Mouse (Mus musculus): ENCODE measurements around the gene Casc1.

Gene Casc1

DNA sequence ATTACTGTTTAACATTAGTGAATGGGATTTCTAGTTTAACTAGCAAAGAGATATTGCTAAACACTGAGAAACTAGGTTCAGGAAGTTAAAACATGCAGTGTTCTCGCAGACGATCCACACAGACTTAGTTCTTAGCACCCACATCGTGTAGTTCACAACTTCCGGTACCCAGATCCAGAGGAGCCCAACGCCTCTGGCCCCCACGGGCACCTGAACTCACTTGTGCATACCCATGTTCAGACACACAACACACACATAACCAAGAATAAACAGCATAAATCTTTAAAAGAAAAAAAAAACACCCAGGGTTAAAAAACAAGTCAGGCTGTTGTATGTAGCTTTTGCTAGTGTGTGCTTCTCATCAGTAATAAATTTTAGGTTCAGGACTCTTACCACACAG is 6.4 kb downstream of the Casc1 start:
- DNase-seq (ENCODE audit: low spot score in 2 of 2) = no peak

DNA sequence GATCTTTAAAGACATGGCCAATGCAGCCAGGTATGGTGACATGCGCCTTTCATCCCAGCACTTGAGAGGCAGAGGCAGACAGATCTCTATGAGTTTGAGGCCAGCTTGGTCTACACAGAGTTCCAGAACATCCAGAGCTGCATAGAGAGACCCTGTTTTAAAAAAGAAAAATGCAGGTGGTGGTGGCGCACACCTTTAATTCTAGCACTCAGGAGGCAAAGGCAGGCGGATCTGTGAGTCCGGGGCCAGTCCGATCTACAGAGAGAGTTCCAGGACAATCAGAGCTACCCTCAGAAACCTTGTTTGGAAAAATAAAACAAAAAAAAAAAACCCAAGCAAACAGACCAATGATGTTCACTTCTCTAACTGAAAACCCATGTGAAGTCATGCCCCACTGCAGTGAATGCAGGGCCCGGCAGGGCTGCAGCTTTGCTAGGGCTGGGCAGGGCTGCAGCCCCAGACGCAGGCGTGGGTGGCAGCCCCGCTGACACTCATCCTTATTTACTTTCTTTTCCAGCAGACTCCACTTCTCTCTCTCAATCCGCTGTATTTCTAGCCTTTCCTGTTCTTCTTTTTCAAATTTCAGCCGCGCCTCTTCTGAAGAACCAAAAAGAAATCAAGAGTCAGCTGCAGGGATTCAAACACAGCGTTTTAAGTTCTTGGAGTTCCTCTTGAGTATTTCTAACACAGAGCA is 8.2 kb downstream of the Casc1 start:
- no peak for DNase-seq (ENCODE audit: low spot score in 2 of 2)

GRCm38 (mm10) chr6:145197949-145198686 is 12.7 kb downstream of the Casc1 start:
- no peak for DNase-seq (ENCODE audit: low spot score in 2 of 2)

- DNase-seq (ENCODE audit: low spot score in 2 of 2) = peak in 1 of 2 experiments; percentile 31
Observed at GRCm38 (mm10) chr6:145193446-145193845, 17.4 kb downstream of the Casc1 start.

GRCm38 (mm10) chr6:145193038-145193437 is 17.8 kb downstream of the Casc1 start:
- no peak for DNase-seq (ENCODE audit: low spot score in 2 of 2)

DNA sequence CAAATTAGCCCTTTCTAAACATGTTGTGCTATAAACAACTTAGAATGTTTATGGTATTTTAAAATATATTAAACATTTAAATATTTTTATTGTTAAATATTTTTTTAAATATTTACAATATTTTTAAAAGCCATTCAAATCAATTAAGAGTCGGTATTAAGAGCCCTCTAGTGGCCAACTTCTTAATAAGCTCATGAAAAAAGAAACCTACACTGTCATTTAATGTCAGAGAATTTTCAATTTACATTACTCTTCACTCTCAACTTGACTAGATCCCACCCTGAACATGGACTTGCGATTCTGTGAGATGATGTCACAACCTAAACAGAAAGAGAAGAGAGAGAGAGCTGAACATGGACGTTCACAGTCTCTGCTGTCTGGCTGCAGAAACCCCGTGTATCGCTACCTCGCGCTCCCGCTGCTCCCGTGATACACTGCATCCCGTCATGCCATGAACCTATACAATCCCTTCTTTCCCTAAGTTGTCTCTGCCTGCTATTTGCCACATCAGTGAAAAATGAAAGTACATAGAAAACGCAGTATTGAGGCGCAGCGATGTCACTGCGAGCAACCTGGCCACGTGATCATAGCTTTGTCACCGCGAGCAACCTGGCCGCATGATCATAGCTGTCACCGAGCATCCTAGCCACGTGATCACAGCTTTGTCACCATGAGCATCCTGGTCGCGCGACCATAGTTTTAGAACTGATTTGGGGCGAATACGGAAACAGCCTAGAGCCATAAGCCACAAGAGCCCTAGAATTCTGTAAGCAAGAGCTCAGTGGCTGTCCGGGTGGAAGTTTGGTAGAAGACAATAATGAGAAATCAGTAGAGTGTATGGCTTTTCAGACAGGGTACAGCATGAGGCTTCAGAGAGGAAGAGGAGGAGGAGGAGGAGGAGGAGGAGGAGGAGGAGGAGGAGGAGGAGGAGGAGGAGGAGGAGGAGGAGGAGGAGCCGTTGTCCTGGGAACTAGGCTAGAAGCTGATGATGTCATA is 23.4 kb downstream of the Casc1 start:
- DNase-seq (ENCODE audit: low spot score in 2 of 2) = peak in 1 of 2 experiments; percentile 30

DNA sequence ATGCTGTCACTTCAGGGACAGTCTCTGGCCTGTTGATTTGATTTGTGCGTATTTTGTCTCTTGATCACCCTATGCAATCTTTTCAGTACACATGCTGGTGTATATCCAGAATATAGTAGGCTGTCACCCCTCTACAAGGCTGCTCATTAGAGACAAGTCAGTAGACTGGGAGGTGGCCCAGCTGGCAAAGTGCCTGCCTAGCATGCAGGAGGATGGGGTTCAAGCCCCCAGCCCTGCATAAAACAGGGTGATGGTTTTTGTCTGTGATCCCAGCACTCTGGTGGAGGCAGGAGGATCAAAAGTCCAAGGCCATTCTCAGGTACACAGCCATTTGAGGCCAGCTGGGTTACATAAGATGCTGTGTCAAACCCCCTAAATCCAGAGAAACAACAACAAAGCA is 24.7 kb downstream of the Casc1 start:
- DNase-seq (ENCODE audit: low spot score in 2 of 2) = no peak

GRCm38 (mm10) chr6:145182044-145182443 is 28.8 kb downstream of the Casc1 start:
- DNase-seq (ENCODE audit: low spot score in 2 of 2) = no peak

DNA sequence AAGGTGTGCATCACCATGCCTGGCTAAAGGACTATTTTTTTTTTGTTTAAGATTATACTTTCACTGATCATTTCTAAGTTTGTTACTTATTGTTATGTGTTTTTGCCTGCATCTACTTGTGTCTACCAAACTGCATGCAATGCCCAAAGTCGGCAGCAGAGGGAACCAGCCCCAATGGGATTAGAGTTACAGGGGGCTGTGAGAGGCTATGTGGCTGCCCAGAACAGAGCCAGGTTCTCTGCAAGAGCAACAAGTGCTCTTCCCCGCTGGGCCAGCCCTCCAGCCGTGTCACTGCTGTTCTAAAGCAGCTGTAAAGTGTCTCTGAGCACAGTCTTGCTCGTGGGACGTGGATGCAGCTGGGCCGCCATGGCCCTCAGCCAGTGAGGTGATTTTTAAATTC is 31.1 kb downstream of the Casc1 start:
- DNase-seq (ENCODE audit: low spot score in 2 of 2) = peak; percentile 44 to 83

GRCm38 (mm10) chr6:145176474-145176873 is 34.3 kb downstream of the Casc1 start:
- DNase-seq (ENCODE audit: low spot score in 2 of 2) = no peak

- no peak for DNase-seq (ENCODE audit: low spot score in 2 of 2)
Observed at GRCm38 (mm10) chr6:145175571-145175981, 35.2 kb downstream of the Casc1 start.

GRCm38 (mm10) chr6:145173781-145174191 is 37.0 kb downstream of the Casc1 start:
- DNase-seq (ENCODE audit: low spot score in 2 of 2) = no peak

- no peak for DNase-seq (ENCODE audit: low spot score in 2 of 2)
Observed at GRCm38 (mm10) chr6:145171892-145172606, 38.8 kb downstream of the Casc1 start.

DNA sequence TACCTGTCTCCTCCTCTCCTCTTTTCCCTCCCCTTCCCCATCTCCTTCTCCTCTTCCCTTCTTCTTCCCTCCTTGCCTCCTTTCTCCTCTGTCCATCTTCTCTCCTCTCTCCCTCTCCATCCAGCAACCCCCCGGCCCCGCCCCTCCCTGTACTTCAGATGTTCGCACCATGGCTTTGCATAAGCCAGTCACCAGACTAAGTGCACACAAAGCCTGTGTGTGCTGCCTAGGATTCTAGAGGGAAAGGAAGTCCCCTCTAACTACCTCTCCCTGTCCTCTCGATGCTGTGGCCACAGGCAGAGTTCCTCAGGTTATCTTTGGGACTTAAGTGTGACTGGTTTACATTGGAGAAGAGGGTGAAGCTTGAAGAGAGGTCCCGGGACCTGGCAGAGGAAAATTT is 50.2 kb downstream of the Casc1 start:
- DNase-seq (ENCODE audit: low spot score in 2 of 2) = no peak

GRCm38 (mm10) chr6:145158619-145159018 is 52.2 kb downstream of the Casc1 start:
- DNase-seq (ENCODE audit: low spot score in 2 of 2) = no peak

- no peak for DNase-seq (ENCODE audit: low spot score in 2 of 2)
Observed at GRCm38 (mm10) chr6:145149054-145149453, 61.8 kb downstream of the Casc1 start.

DNA sequence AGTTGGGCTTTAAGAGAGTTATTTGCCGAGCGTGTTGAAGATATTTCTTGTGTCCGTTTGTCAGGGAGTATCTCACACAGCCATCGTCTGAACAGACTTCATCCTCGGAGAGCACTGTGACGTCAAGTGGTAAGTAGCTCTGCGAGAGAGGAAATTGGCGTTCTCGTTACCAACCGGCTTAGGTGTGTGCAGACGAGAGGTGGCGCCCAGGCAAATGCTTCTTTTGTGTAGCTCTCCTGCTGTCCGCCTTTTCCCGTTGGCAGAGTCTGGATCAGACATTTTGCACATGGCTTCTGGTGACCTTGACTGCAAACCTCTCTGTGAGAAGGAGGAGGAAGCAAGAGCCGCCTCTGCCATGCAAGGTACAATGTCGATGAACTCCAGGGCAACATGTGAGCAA is 63.1 kb downstream of the Casc1 start:
- no peak for DNase-seq (ENCODE audit: low spot score in 2 of 2)

GRCm38 (mm10) chr6:145145173-145145572 is 65.6 kb downstream of the Casc1 start:
- DNase-seq (ENCODE audit: low spot score in 2 of 2) = no peak

GRCm38 (mm10) chr6:145141827-145142226 is 69.0 kb downstream of the Casc1 start:
- DNase-seq (ENCODE audit: low spot score in 2 of 2) = no peak

DNA sequence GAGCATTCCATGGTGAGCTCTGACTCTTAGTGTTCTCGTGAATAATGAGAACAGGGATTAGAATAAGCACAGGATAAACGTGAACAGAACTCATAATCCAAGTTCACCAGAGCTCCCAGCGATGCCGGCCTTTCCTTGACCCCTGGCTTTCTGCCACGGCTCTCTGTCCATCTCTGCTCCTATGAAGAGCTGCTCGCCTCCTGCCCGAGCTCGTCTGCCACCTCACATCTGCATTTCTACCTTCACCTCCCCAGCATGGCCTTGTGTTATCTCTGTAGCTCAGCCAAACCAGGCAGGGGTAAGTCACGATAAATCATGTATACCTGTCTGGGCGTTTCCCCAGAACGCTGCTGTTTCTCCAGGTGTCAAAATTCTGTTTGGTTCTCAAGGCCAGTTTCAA is 70.1 kb downstream of the Casc1 start:
- DNase-seq (ENCODE audit: low spot score in 2 of 2) = no peak

GRCm38 (mm10) chr6:145139776-145140475 is 70.9 kb downstream of the Casc1 start:
- DNase-seq (ENCODE audit: low spot score in 2 of 2) = no peak

Measured in spleen, postnatal 10 days (tissue).